Mouse (Mus musculus): ENCODE results near the gene Hlcs. TPM values are rescaled to one million over a fixed set of nuclear protein-coding genes. Genes with fewer than 3 reads are reported as not detected.

Hlcs gene
- polyA plus RNA-seq, 1 experiment from 2014 or later: 8.6 TPM

- WGBS: 40% methylated on average over 24 of the region's 24 CpGs
- no peaks in the 10 kb centered on the region for H3K36me3 ChIP-seq (replicated peaks; ENCODE audit: control insufficient read depth, insufficient read depth, low read depth, low read length)
- peaks cover 4% of the 10 kb centered on the region for H3K4me1 ChIP-seq (ENCODE audit: control insufficient read depth, insufficient read depth, low read length)
- no peak overlapping the region for H3K4me2 ChIP-seq (ENCODE audit: low read depth, low read length)
- DNase-seq (ENCODE audit: low spot score): peak; percentile 82
- no peaks in the 10 kb centered on the region for H3K27me3 ChIP-seq (ENCODE audit: control insufficient read depth, insufficient read depth, low read length)
- H3K9ac ChIP-seq (replicated peaks; ENCODE audit: low read length): peak overlapping the region; percentile 14; the same call in 1 of the 2 replicates
- ATAC-seq (replicated peaks; ENCODE audit: insufficient number of reproducible peaks, low FRiP score, low TSS enrichment, low read depth): no peak
- no peak overlapping the region for H3K4me3 ChIP-seq (ENCODE audit: low read depth, low read length)
- no peaks in the 10 kb centered on the region for H3K9me3 ChIP-seq (replicated peaks; ENCODE audit: control insufficient read depth, low read length)
- peak overlapping the region; percentile 66 for H3K27ac ChIP-seq (replicated peaks; ENCODE audit: low read depth, low read length)
Observed at GRCm38 (mm10) chr16:94253671-94254414, 59.5 kb downstream of the Hlcs start.

GRCm38 (mm10) chr16:94251756-94252155 is 61.6 kb downstream of the Hlcs start:
- H3K27ac ChIP-seq (replicated peaks; ENCODE audit: low read depth, low read length): no peak overlapping the region
- no peaks in the 10 kb centered on the region for H3K27me3 ChIP-seq (ENCODE audit: control insufficient read depth, insufficient read depth, low read length)
- H3K4me3 ChIP-seq (ENCODE audit: low read depth, low read length): no peak overlapping the region
- DNase-seq (ENCODE audit: low spot score) (no peak), ATAC-seq (replicated peaks; ENCODE audit: insufficient number of reproducible peaks, low FRiP score, low TSS enrichment, low read depth) (no peak)
- H3K4me2 ChIP-seq (ENCODE audit: low read depth, low read length): no peak overlapping the region
- H3K9me3 ChIP-seq (replicated peaks; ENCODE audit: control insufficient read depth, low read length): no peaks in the 10 kb centered on the region
- H3K4me1 ChIP-seq (ENCODE audit: control insufficient read depth, insufficient read depth, low read length): peaks cover 4% of the 10 kb centered on the region
- WGBS: 57% methylated on average over 13 of the region's 13 CpGs
- no peaks in the 10 kb centered on the region for H3K36me3 ChIP-seq (replicated peaks; ENCODE audit: control insufficient read depth, insufficient read depth, low read depth, low read length)
- H3K9ac ChIP-seq (replicated peaks; ENCODE audit: low read length): no peak overlapping the region

GRCm38 (mm10) chr16:94250640-94251349 is 62.6 kb downstream of the Hlcs start:
- 77% methylated on average over 15 of the region's 15 CpGs for WGBS
- no peaks in the 10 kb centered on the region for H3K9me3 ChIP-seq (replicated peaks; ENCODE audit: control insufficient read depth, low read length)
- no peaks in the 10 kb centered on the region for H3K27me3 ChIP-seq (ENCODE audit: control insufficient read depth, insufficient read depth, low read length)
- 0 out of 2 replicates have a peak overlapping the region, but pooled peaks have one; percentile 31 for H3K27ac ChIP-seq (replicated peaks; ENCODE audit: low read depth, low read length)
- H3K4me1 ChIP-seq (ENCODE audit: control insufficient read depth, insufficient read depth, low read length): peaks cover 4% of the 10 kb centered on the region
- DNase-seq (ENCODE audit: low spot score): no peak
- peak overlapping the region; percentile 7; the same call in 1 of the 2 replicates for H3K9ac ChIP-seq (replicated peaks; ENCODE audit: low read length)
- no peak for ATAC-seq (replicated peaks; ENCODE audit: insufficient number of reproducible peaks, low FRiP score, low TSS enrichment, low read depth)
- no peaks in the 10 kb centered on the region for H3K36me3 ChIP-seq (replicated peaks; ENCODE audit: control insufficient read depth, insufficient read depth, low read depth, low read length)
- H3K4me2 ChIP-seq (ENCODE audit: low read depth, low read length): no peak overlapping the region
- no peak overlapping the region for H3K4me3 ChIP-seq (ENCODE audit: low read depth, low read length)

- H3K27ac ChIP-seq (replicated peaks; ENCODE audit: low read depth, low read length): 0 out of 2 replicates have a peak overlapping the region, but pooled peaks have one; percentile 31
- H3K9ac ChIP-seq (replicated peaks; ENCODE audit: low read length): peak overlapping the region; percentile 7; the same call in 1 of the 2 replicates
- 36% methylated on average over 12 of the region's 12 CpGs for WGBS
- no peaks in the 10 kb centered on the region for H3K36me3 ChIP-seq (replicated peaks; ENCODE audit: control insufficient read depth, insufficient read depth, low read depth, low read length)
- H3K4me1 ChIP-seq (ENCODE audit: control insufficient read depth, insufficient read depth, low read length): peaks cover 4% of the 10 kb centered on the region
- H3K4me3 ChIP-seq (ENCODE audit: low read depth, low read length): no peak overlapping the region
- H3K4me2 ChIP-seq (ENCODE audit: low read depth, low read length): no peak overlapping the region
- no peaks in the 10 kb centered on the region for H3K27me3 ChIP-seq (ENCODE audit: control insufficient read depth, insufficient read depth, low read length)
- ATAC-seq (replicated peaks; ENCODE audit: insufficient number of reproducible peaks, low FRiP score, low TSS enrichment, low read depth) (no peak), DNase-seq (ENCODE audit: low spot score) (peak; percentile 70)
- H3K9me3 ChIP-seq (replicated peaks; ENCODE audit: control insufficient read depth, low read length): no peaks in the 10 kb centered on the region
Observed at GRCm38 (mm10) chr16:94250136-94250535, 63.2 kb downstream of the Hlcs start.

- Histone ChIP-seq H3K36me3 (replicated peaks; ENCODE audit: control insufficient read depth, insufficient read depth, low read depth, low read length) (no peaks in the 10 kb centered on the region), H3K9me3 (replicated peaks; ENCODE audit: control insufficient read depth, low read length) (no peaks in the 10 kb centered on the region), H3K4me2 (ENCODE audit: low read depth, low read length) (no peak overlapping the region), H3K27me3 (ENCODE audit: control insufficient read depth, insufficient read depth, low read length) (no peaks in the 10 kb centered on the region), H3K4me1 (ENCODE audit: control insufficient read depth, insufficient read depth, low read length) (peaks cover 4% of the 10 kb centered on the region), H3K4me3 (ENCODE audit: low read depth, low read length) (no peak overlapping the region), H3K27ac (replicated peaks; ENCODE audit: low read depth, low read length) (no peak overlapping the region), H3K9ac (replicated peaks; ENCODE audit: low read length) (no peak overlapping the region)
- no peak for ATAC-seq (replicated peaks; ENCODE audit: insufficient number of reproducible peaks, low FRiP score, low TSS enrichment, low read depth)
- WGBS: 82% methylated on average over 10 of the region's 10 CpGs
- DNase-seq (ENCODE audit: low spot score): no peak
Observed at GRCm38 (mm10) chr16:94249666-94250065, 63.7 kb downstream of the Hlcs start.

- WGBS: 92% methylated on average over 15 of the region's 15 CpGs
- DNase-seq (ENCODE audit: low spot score) (no peak), ATAC-seq (replicated peaks; ENCODE audit: insufficient number of reproducible peaks, low FRiP score, low TSS enrichment, low read depth) (no peak)
- Histone ChIP-seq H3K4me2 (ENCODE audit: low read depth, low read length) (no peak overlapping the region), H3K4me3 (ENCODE audit: low read depth, low read length) (no peak overlapping the region), H3K27ac (replicated peaks; ENCODE audit: low read depth, low read length) (no peak overlapping the region), H3K9me3 (replicated peaks; ENCODE audit: control insufficient read depth, low read length) (no peaks in the 10 kb centered on the region), H3K9ac (replicated peaks; ENCODE audit: low read length) (no peak overlapping the region), H3K27me3 (ENCODE audit: control insufficient read depth, insufficient read depth, low read length) (no peaks in the 10 kb centered on the region), H3K36me3 (replicated peaks; ENCODE audit: control insufficient read depth, insufficient read depth, low read depth, low read length) (no peaks in the 10 kb centered on the region), H3K4me1 (ENCODE audit: control insufficient read depth, insufficient read depth, low read length) (peaks cover 4% of the 10 kb centered on the region)
Observed at GRCm38 (mm10) chr16:94248721-94249120, 64.7 kb downstream of the Hlcs start.

GRCm38 (mm10) chr16:94246976-94247375 is 66.4 kb downstream of the Hlcs start:
- no peak overlapping the region for H3K27ac ChIP-seq (replicated peaks; ENCODE audit: low read depth, low read length)
- H3K27me3 ChIP-seq (ENCODE audit: control insufficient read depth, insufficient read depth, low read length): no peaks in the 10 kb centered on the region
- H3K4me1 ChIP-seq (ENCODE audit: control insufficient read depth, insufficient read depth, low read length): peaks cover 2% of the 10 kb centered on the region
- no peak overlapping the region for H3K4me3 ChIP-seq (ENCODE audit: low read depth, low read length)
- H3K4me2 ChIP-seq (ENCODE audit: low read depth, low read length): no peak overlapping the region
- no peak for ATAC-seq (replicated peaks; ENCODE audit: insufficient number of reproducible peaks, low FRiP score, low TSS enrichment, low read depth)
- no peaks in the 10 kb centered on the region for H3K9me3 ChIP-seq (replicated peaks; ENCODE audit: control insufficient read depth, low read length)
- no peak for DNase-seq (ENCODE audit: low spot score)
- 91% methylated on average over 8 of the region's 8 CpGs for WGBS
- H3K36me3 ChIP-seq (replicated peaks; ENCODE audit: control insufficient read depth, insufficient read depth, low read depth, low read length): no peaks in the 10 kb centered on the region
- H3K9ac ChIP-seq (replicated peaks; ENCODE audit: low read length): no peak overlapping the region

All from embryonic facial prominence, embryonic 11.5 days (tissue).